Mouse (Mus musculus) spleen, adult 2 months (tissue): ENCODE measurements at regions not wholly inside any gene's neighbourhood (a gene's known extent, or its start where the extent isn't known, plus 50 kb on each side); places are given as distances from the start of the nearest gene placed in this dataset.

Experiments used
- CTCF ChIP-seq: fragments of 200-500 bp; IDR thresholded peaks from 2 replicates; pipeline ENCODE4 v1.5.1; 2011; ENCODE audit warnings: mild to moderate bottlenecking, inconsistent platforms; ENCODE audit not compliant: insufficient read depth, insufficient read length, insufficient replicate concordance; ENCODE audit errors: extremely low read depth
- POLR2A ChIP-seq: fragments of 200-500 bp; IDR thresholded peaks from 2 replicates; pipeline ENCODE4 v1.6.1; 2011; ENCODE audit warnings: low read depth, low read length, inconsistent platforms

DNA sequence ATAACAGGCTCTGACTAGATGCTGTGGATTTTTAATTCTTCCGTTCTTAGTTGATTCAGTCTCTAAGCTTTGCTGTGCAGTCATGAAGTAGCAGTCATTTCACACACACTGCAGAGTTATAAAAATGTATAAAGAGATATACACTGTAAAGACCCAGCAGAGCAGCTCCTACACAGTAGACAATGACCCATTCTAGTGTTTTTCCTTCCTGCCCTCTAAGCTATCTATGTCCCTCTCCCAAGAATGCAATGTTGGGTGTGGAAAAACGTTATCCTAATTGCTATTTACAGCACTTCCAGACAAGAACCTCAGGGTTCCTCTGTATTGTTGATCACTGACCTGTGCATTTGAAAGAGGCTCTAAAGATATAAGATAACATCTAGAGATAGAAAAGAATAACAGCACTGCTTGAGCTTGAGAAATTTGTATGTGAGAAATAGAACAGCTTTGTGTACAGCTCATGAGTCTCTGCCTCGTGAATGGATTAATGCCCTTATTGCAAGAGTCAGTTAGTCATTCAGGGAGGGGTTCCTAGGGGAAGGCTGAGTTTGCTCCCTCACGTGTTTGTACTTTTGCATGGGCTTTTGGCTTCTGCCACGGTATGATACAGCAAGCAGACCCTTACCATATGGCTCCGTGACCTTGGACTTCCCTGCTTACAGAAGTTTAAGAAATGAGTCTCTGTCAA is 613.0 kb upstream of the A1bg start:
- TF ChIP-seq CTCF (no peak), POLR2A (no peak)
